7 mouse cellular contexts compared by ENCODE assay signal in the genomic region with DNA sequence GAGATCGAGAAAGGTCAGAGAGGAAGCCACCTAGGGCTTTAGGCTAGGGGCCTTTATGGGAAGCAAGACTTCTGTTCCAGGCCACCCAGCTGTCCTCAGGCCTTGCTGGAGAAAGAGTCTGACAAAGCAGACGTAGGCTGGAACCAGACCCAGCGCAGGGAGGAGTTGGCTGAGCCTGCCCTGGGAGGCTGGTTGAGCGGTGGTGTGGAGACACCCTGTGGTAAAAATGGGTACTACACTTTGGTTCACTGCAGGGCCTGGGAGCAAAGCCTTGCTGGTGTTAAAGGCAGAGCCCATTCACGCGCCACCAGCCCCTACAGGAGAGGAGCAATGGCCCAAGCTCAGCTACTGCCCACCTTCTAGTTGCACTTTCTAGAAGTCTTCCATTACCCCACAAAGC. TPM values are rescaled to one million over a fixed set of nuclear protein-coding genes. Genes with fewer than 3 reads are reported as not detected.
DNase-seq lines count a peak whose midpoint lies in the region; ATAC-seq and TF ChIP-seq lines count a peak whose summit lies in the region.

No protein-coding gene starts in this region.

- TF ChIP-seq POLR2A in spleen, adult 2 months (IDR thresholded peaks at IDR 0.05; ENCODE audit: low read depth, low read length): no peak

- 5% methylated on average over 6 of the region's 6 CpGs for WGBS in embryonic facial prominence, embryonic 10.5 days
- whole genome bisulfite sequencing in limb, embryonic 11.5 days: 4% methylated on average over 6 of the region's 6 CpGs
- WGBS in midbrain, embryonic 15.5 days: 5% methylated on average over 6 of the region's 6 CpGs
- WGBS in spleen, adult 2 months: 20% methylated on average over 6 of the region's 6 CpGs

- H3K9ac ChIP-seq in limb, embryonic 11.5 days (ENCODE audit: low read length): no peak overlapping the region
- H3K9ac ChIP-seq in midbrain, embryonic 15.5 days: no peak overlapping the region

- ATAC-seq in limb, embryonic 11.5 days (ENCODE audit: insufficient number of reproducible peaks, low FRiP score, low TSS enrichment, low read depth): peak; percentile 81; the same call in 1 of the 2 replicates
- ATAC-seq in midbrain, embryonic 15.5 days (replicated peaks): peak; percentile 78

- H3K9me3 ChIP-seq in embryonic facial prominence, embryonic 10.5 days: no peaks in the 10 kb centered on the region
- no peaks in the 10 kb centered on the region for H3K9me3 ChIP-seq in limb, embryonic 11.5 days (ENCODE audit: control insufficient read depth, low read length)
- H3K9me3 ChIP-seq in midbrain, embryonic 15.5 days: no peaks in the 10 kb centered on the region

- peak; percentile 88 for DNase-seq in adrenal gland, postnatal 14 days
- DNase-seq in embryonic facial prominence, embryonic 10.5 days (ENCODE audit: low spot score): peak; percentile 90
- peak; percentile 98 for DNase-seq in heart, adult 11 months
- DNase-seq in kidney, adult 18-20 months: peak; percentile 77
- peak; percentile 95 for DNase-seq in limb, embryonic 11.5 days (ENCODE audit: low spot score)
- peak in 1 of 2 experiments; percentile 40 for DNase-seq in spleen, adult 2 months (ENCODE audit: low read depth in 1 of 2, low spot score in 2 of 2)

- peaks cover 36% of the 10 kb centered on the region for H3K27me3 ChIP-seq in embryonic facial prominence, embryonic 10.5 days (replicated peaks; ENCODE audit: low read depth, poor library complexity, severe bottlenecking)
- H3K27me3 ChIP-seq in limb, embryonic 11.5 days (ENCODE audit: control insufficient read depth, insufficient read depth, low read length): no peaks in the 10 kb centered on the region
- H3K27me3 ChIP-seq in midbrain, embryonic 15.5 days (replicated peaks): peaks cover 14% of the 10 kb centered on the region
- no peaks in the 10 kb centered on the region for H3K27me3 ChIP-seq in spleen, adult 2 months (ENCODE audit: control insufficient read depth, insufficient read depth, low read length)

- peak overlapping the region; percentile 76 for H3K27ac ChIP-seq in embryonic facial prominence, embryonic 10.5 days (replicated peaks)
- H3K27ac ChIP-seq in limb, embryonic 11.5 days (replicated peaks; ENCODE audit: low read depth, low read length): no peak overlapping the region
- no peak overlapping the region for H3K27ac ChIP-seq in midbrain, embryonic 15.5 days
- no peak overlapping the region for H3K27ac ChIP-seq in spleen, adult 2 months (ENCODE audit: insufficient read depth, low read length)

- H3K4me1 ChIP-seq in embryonic facial prominence, embryonic 10.5 days: peaks cover 25% of the 10 kb centered on the region
- 0 out of 2 replicates have a peak, but pooled peaks cover 7% of the 10 kb centered on the region for H3K4me1 ChIP-seq in limb, embryonic 11.5 days (ENCODE audit: control insufficient read depth, insufficient read depth, low read length)
- H3K4me1 ChIP-seq in midbrain, embryonic 15.5 days: peaks cover 10% of the 10 kb centered on the region; the same call in 1 of the 2 replicates
- no peaks in the 10 kb centered on the region for H3K4me1 ChIP-seq in spleen, adult 2 months (ENCODE audit: control insufficient read depth, insufficient read depth, insufficient read length)

- no peak overlapping the region for H3K4me3 ChIP-seq in embryonic facial prominence, embryonic 10.5 days
- no peak overlapping the region for H3K4me3 ChIP-seq in limb, embryonic 11.5 days (ENCODE audit: low read depth, low read length)
- no peak overlapping the region for H3K4me3 ChIP-seq in midbrain, embryonic 15.5 days
- H3K4me3 ChIP-seq in spleen, adult 2 months (ENCODE audit: extremely low read depth, insufficient read depth, insufficient read length): no peak overlapping the region

- no peaks in the 10 kb centered on the region for H3K36me3 ChIP-seq in embryonic facial prominence, embryonic 10.5 days (replicated peaks)
- no peaks in the 10 kb centered on the region for H3K36me3 ChIP-seq in limb, embryonic 11.5 days (ENCODE audit: control insufficient read depth, insufficient read depth, low read length)
- no peaks in the 10 kb centered on the region for H3K36me3 ChIP-seq in midbrain, embryonic 15.5 days (replicated peaks)
- H3K36me3 ChIP-seq in spleen, adult 2 months (ENCODE audit: control insufficient read depth, insufficient read depth, low read length): no peaks in the 10 kb centered on the region

- peak; percentile 83; the same call in 1 of the 2 replicates for TF ChIP-seq CTCF in spleen, adult 2 months (IDR thresholded peaks at IDR 0.05; ENCODE audit: extremely low read depth, insufficient read depth, insufficient read length, insufficient replicate concordance)

- no peak overlapping the region for H3K4me2 ChIP-seq in limb, embryonic 11.5 days (ENCODE audit: low read depth, severe bottlenecking)
- no peak overlapping the region for H3K4me2 ChIP-seq in midbrain, embryonic 15.5 days

RNA-seq across cellular contexts. Expression of a gene that starts 26.4 kb away (rescaled TPM):
- total RNA-seq in adrenal gland, postnatal 14 days (2021): 0.19 TPM in 1 of 2 replicates, not detected in the other
- polyA plus RNA-seq in embryonic facial prominence, embryonic 10.5 days (2016; fragmentation: Nextera tagmentation; extraction: Ambion mirVana): 4.4 and 4.7 TPM in 2 replicates
- 4.9 and 6.0 TPM in 2 replicates for polyA plus RNA-seq in limb, embryonic 11.5 days (2014; fragmentation: Nextera tagmentation; extraction: Ambion mirVana)
- polyA plus RNA-seq in midbrain, embryonic 15.5 days (2015; fragmentation: Nextera tagmentation; extraction: Ambion mirVana): 0.62 TPM in 1 of 2 replicates, not detected in the other
- 0.06 TPM in 1 of 2 replicates, not detected in the other for polyA plus RNA-seq in spleen, adult 2 months (2012; rRNA removed)

RNA-seq across cellular contexts. Expression of a gene that starts 44.6 kb away (rescaled TPM):
- 23.4 and 34.9 TPM in 2 replicates for total RNA-seq in adrenal gland, postnatal 14 days (2021)
- polyA plus RNA-seq in embryonic facial prominence, embryonic 10.5 days (2016; fragmentation: Nextera tagmentation; extraction: Ambion mirVana): 55.2 and 57.0 TPM in 2 replicates
- polyA plus RNA-seq in limb, embryonic 11.5 days (2014; fragmentation: Nextera tagmentation; extraction: Ambion mirVana): 96.4 and 108 TPM in 2 replicates
- 5.1 and 6.4 TPM in 2 replicates for polyA plus RNA-seq in midbrain, embryonic 15.5 days (2015; fragmentation: Nextera tagmentation; extraction: Ambion mirVana)
- polyA plus RNA-seq in spleen, adult 2 months (2012; rRNA removed): 8.5 and 10.9 TPM in 2 replicates
